ENCODE assay signal across 16 mouse cellular contexts in the genomic region with DNA sequence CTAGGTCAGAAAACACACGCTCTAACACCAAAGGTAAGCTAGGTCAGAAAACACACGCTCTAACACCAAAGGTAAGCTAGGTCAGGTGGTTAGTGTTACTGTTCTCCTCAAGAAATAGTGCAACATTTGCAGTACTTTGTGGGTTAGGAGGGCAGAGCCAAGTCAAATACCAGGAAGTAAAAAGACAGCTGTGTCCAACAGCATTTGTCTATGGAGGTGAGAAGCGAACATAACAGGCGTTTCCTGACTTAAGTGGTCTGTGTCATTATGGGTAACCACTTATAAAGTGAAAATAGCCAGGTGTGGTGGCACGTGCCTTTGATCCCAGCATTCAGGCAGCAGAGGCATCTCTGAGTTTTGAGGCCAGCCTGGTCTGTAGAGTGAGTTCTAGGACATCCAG. TPM values are rescaled to one million over a fixed set of nuclear protein-coding genes. Genes with fewer than 3 reads are reported as not detected.
DNase-seq lines count a peak whose midpoint lies in the region; ATAC-seq and TF ChIP-seq lines count a peak whose summit lies in the region.
"Had no signal": no experiment of that assay in that cellular context is flagged by ENCODE, and none has a peak within 500 bp of the region (broad histone marks: within the 10 kb centered on the region; RNA-seq: fewer than 3 reads in every experiment).

No protein-coding gene starts in this region.

- no peaks in the 10 kb centered on the region for H3K27me3 ChIP-seq in lung, postnatal 0 days (replicated peaks; ENCODE audit: insufficient read depth, low read length)
- H3K27me3 ChIP-seq: forebrain, embryonic 12.5 days; heart, embryonic 13.5 days had no signal

- H3K9ac ChIP-seq in lung, postnatal 0 days (replicated peaks; ENCODE audit: low read depth), result no peak overlapping the region
- H3K9ac ChIP-seq: forebrain, embryonic 12.5 days; heart, embryonic 13.5 days; hindbrain, embryonic 14.5 days had no signal

- peak; percentile 6; the same call in 1 of the 2 replicates for ATAC-seq in lung, postnatal 0 days
- ATAC-seq: activated CD4-positive, CD25-positive, alpha-beta regulatory T cell, adult 4 months; CD4-positive, CD25-positive, alpha-beta regulatory T cell, adult 4 months; hindbrain, postnatal 0 days; inflammation-experienced regulatory T-cells, adult 6 months; intestine, embryonic 16.5 days had no signal

- no peak overlapping the region for H3K4me2 ChIP-seq in lung, postnatal 0 days (replicated peaks; ENCODE audit: low read depth, low read length)
- H3K4me2 ChIP-seq: forebrain, embryonic 12.5 days; heart, embryonic 13.5 days; hindbrain, embryonic 14.5 days had no signal

- no peaks in the 10 kb centered on the region for H3K9me3 ChIP-seq in lung, postnatal 0 days (ENCODE audit: low read length)
- H3K9me3 ChIP-seq: forebrain, embryonic 12.5 days; heart, embryonic 13.5 days had no signal

- TF ChIP-seq POLR2A in embryonic fibroblast, embryonic 13.5 days (IDR thresholded peaks at IDR 0.05; ENCODE audit: low read depth, low read length), result no peak

- no peak for TF ChIP-seq CTCF in gastrocnemius, adult 2 months (IDR thresholded peaks at IDR 0.05)
- TF ChIP-seq CTCF in lung, postnatal 0 days (IDR thresholded peaks at IDR 0.05), result no peak
- no peak for TF ChIP-seq CTCF in embryonic fibroblast, embryonic 13.5 days (IDR thresholded peaks at IDR 0.05; ENCODE audit: borderline replicate concordance, insufficient read depth, low read length)

- 64% methylated on average over 5 of the region's 5 CpGs for WGBS in lung, postnatal 0 days

- H3K36me3 ChIP-seq in lung, postnatal 0 days (ENCODE audit: insufficient read depth, low read length), result peaks cover 7% of the 10 kb centered on the region; the same call in 1 of the 2 replicates

- intact Hi-C loops in gastrocnemius, adult 2 months (cut with DNase I), result loop anchor here (2.0 to 5.0 kb wide), 2 partner anchors 13 to 147 kb away; partner anchors contain the start of gene Gfap

- no peak for DNase-seq in gastrocnemius, adult 2 months
- no peak for DNase-seq in gastrocnemius, adult 8-10 months (ENCODE audit: low spot score in 2 of 2)
- DNase-seq in lung, postnatal 0 days (ENCODE audit: low spot score), result peak; percentile 49
- DNase-seq in lung, postnatal 4 days, result no peak
- no peak for DNase-seq in ovary, postnatal 36 days (ENCODE audit: low spot score)
- DNase-seq: adrenal gland, postnatal 36 days; heart, postnatal 4 days had no signal

- TF ChIP-seq EP300 in lung, postnatal 0 days (IDR thresholded peaks at IDR 0.05), result no peak

- peak overlapping the region; percentile 93 for H3K27ac ChIP-seq in gastrocnemius, adult 2 months
- no peak overlapping the region for H3K27ac ChIP-seq in lung, postnatal 0 days (ENCODE audit: low read length)
- H3K27ac ChIP-seq in embryonic fibroblast, embryonic 13.5 days (ENCODE audit: insufficient read depth, low read length), result peak overlapping the region; percentile 82; the same call in 1 of the 2 replicates
- H3K27ac ChIP-seq: forebrain, embryonic 12.5 days; hindbrain, embryonic 14.5 days; hindbrain, postnatal 0 days had no signal

- no peaks in the 10 kb centered on the region for H3K4me1 ChIP-seq in lung, postnatal 0 days (ENCODE audit: insufficient read depth, low read depth, low read length)
- H3K4me1 ChIP-seq in embryonic fibroblast, embryonic 13.5 days (ENCODE audit: control insufficient read depth, insufficient read depth, low read length), result peaks cover 19% of the 10 kb centered on the region
- H3K4me1 ChIP-seq: forebrain, embryonic 12.5 days had no signal

- no peak overlapping the region for H3K4me3 ChIP-seq in gastrocnemius, adult 2 months
- no peak overlapping the region for H3K4me3 ChIP-seq in lung, postnatal 0 days (ENCODE audit: low read depth, low read length)
- no peak overlapping the region for H3K4me3 ChIP-seq in embryonic fibroblast, embryonic 13.5 days (ENCODE audit: insufficient read depth, low read length)
- H3K4me3 ChIP-seq: forebrain, embryonic 12.5 days; heart, embryonic 13.5 days had no signal

RNA-seq across cellular contexts. Expression of gene Dcakd, which starts 21.5 kb away (rescaled TPM):
- total RNA-seq in gastrocnemius, adult 2 months (2021), result 10 to 100 TPM; 12.4 to 25.8 TPM
- total RNA-seq in gastrocnemius, adult 8-10 months (2022), result 10 to 100 TPM; 10.3 to 15.1 (median 13.0) TPM
- 43.5 and 51.1 TPM in 2 replicates for polyA plus RNA-seq in lung, postnatal 0 days (2015; fragmentation: Nextera tagmentation; extraction: Ambion mirVana)
- 57.7 and 66.6 TPM in 2 replicates for polyA plus RNA-seq in embryonic fibroblast, embryonic 13.5 days (2011; ENCODE audit: insufficient read length, low read depth, missing spikeins)

RNA-seq across cellular contexts. Expression of gene Nmt1, which starts 21.6 kb away (rescaled TPM):
- total RNA-seq in gastrocnemius, adult 2 months (2021), result 10 to 100 TPM; 43.8 to 51.9 TPM
- total RNA-seq in gastrocnemius, adult 8-10 months (2022), result 10 to 100 TPM; 44.4 to 52.7 (median 50.5) TPM
- 50.5 and 52.1 TPM in 2 replicates for polyA plus RNA-seq in lung, postnatal 0 days (2015; fragmentation: Nextera tagmentation; extraction: Ambion mirVana)
- 91.1 and 111 TPM in 2 replicates for polyA plus RNA-seq in embryonic fibroblast, embryonic 13.5 days (2011; ENCODE audit: insufficient read length, low read depth, missing spikeins)

RNA-seq across cellular contexts. Expression of gene Plcd3, which starts 51.8 kb away (rescaled TPM):
- total RNA-seq in gastrocnemius, adult 2 months (2021), result 1 to 10 TPM; 4.6 to 5.9 TPM
- total RNA-seq in gastrocnemius, adult 8-10 months (2022), result 1 to 10 TPM; 5.0 to 5.9 (median 5.5) TPM
- 3.7 and 3.8 TPM in 2 replicates for polyA plus RNA-seq in lung, postnatal 0 days (2015; fragmentation: Nextera tagmentation; extraction: Ambion mirVana)
- 5.6 and 7.1 TPM in 2 replicates for polyA plus RNA-seq in embryonic fibroblast, embryonic 13.5 days (2011; ENCODE audit: insufficient read length, low read depth, missing spikeins)
- polyA plus RNA-seq: inflammation-experienced regulatory T-cells, adult 6 months had no signal

RNA-seq across cellular contexts. Expression of gene Acbd4, which starts 51.9 kb away (rescaled TPM):
- total RNA-seq in gastrocnemius, adult 2 months (2021), result 10 to 100 TPM; 24.2 to 28.6 TPM
- 10 to 100 TPM; 25.6 to 46.5 (median 41.0) TPM for total RNA-seq in gastrocnemius, adult 8-10 months (2022)
- polyA plus RNA-seq in lung, postnatal 0 days (2015; fragmentation: Nextera tagmentation; extraction: Ambion mirVana), result 28.8 and 34.5 TPM in 2 replicates
- 23.3 and 24.3 TPM in 2 replicates for polyA plus RNA-seq in embryonic fibroblast, embryonic 13.5 days (2011; ENCODE audit: insufficient read length, low read depth, missing spikeins)
